Mouse (Mus musculus) bone marrow, adult 2 months (tissue): Measurements from ENCODE around the gene Nkx2-4.

Source experiments
- CTCF ChIP-seq: fragments of 200-500 bp; IDR thresholded peaks from 2 replicates; pipeline ENCODE4 v1.5.1; 2011; ENCODE audit warnings: low read length, control low read depth; ENCODE audit not compliant: control insufficient read depth, insufficient read depth
- POLR2A ChIP-seq: fragments of 200-500 bp; IDR thresholded peaks from 2 replicates; pipeline ENCODE4 v1.6.1; 2011; ENCODE audit warnings: low read depth, mild to moderate bottlenecking, control low read depth, low read length, borderline replicate concordance; ENCODE audit not compliant: control insufficient read depth

DNA sequence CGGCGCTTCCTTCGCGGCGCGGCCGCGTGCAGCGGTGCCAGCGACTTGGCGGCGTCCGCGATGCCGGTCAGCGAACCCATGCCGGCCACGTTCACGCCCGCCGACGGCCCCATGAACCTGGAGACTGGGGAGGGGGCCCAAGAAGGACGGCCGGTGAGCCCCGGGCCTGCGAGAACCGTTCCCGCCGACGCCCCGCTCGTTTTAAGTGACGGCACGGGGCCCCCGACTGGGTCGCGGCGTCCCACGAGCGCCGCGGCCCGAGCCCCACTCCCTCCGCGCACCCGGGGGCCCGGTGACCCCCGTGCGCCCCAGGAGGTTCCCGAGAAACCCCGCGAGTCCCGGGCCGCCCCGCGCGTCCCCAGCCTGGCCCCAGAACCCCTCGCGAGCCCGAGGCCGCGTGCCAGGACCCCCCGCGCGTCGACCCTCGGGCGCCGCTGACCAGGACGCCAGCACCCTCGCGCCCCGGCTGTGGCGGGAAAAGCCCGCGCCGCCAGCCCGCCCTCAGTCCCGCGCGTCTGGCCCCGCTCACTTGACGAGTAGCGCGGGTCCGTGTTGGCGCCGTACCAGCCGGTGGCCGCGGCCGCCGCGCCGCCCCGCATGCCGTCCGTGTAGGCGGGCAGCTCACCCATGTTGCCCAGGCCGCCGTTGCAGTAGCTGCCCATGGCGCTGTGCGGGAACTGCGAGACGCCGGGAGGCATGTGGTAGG is 726 bp downstream of the Nkx2-4 start:
- no peak for TF ChIP-seq CTCF
- TF ChIP-seq POLR2A, result no peak
